Mouse (Mus musculus) heart, adult 2 months (tissue): Measurements from ENCODE around the gene Bnc2.

ENCODE experiments used
- CTCF ChIP-seq: fragments of 200-600 bp; IDR thresholded peaks from 2 replicates; pipeline ENCODE4 v1.8.1; 2022; ENCODE audit warnings: antibody characterized with exemption, mild to moderate bottlenecking, moderate library complexity
- POLR2A ChIP-seq: fragments of 200-500 bp; IDR thresholded peaks from 2 replicates; pipeline ENCODE4 v1.6.1; 2011; ENCODE audit warnings: mild to moderate bottlenecking, low read depth, low read length, control low read depth; ENCODE audit not compliant: insufficient read depth

GRCm38 (mm10) chr4:84388991-84389390 lies 286.1 kb downstream of the Bnc2 start:
- TF ChIP-seq POLR2A: no peak
- TF ChIP-seq CTCF: no peak
